In genomic region chrX:169685731-169686130, GRCm38 (mm10) we compare ENCODE assay signal across 9 mouse cellular contexts. TPM values are rescaled to one million over a fixed set of nuclear protein-coding genes. Genes with fewer than 3 reads are reported as not detected.
A peak's percentile ranks its signal among the peaks of the same experiment; 100 is the strongest.
DNase-seq lines count a peak whose midpoint lies in the region; ATAC-seq and TF ChIP-seq lines count a peak whose summit lies in the region.
"Had no signal": no experiment of that assay in that cellular context is flagged by ENCODE, and none has a peak within 500 bp of the region (broad histone marks: within the 10 kb centered on the region; RNA-seq: fewer than 3 reads in every experiment).

No protein-coding gene starts in this region.

- H3K4me2 ChIP-seq in kidney, embryonic 15.5 days: peak overlapping the region; percentile 53
- peak overlapping the region; percentile 13 for H3K4me2 ChIP-seq in intestine, embryonic 16.5 days (ENCODE audit: low read depth, low read length)
- peak overlapping the region; percentile 46; the same call in 1 of the 2 replicates for H3K4me2 ChIP-seq in midbrain, embryonic 15.5 days

- TF ChIP-seq POLR2A in embryonic fibroblast, embryonic 13.5 days (IDR thresholded peaks at IDR 0.05; ENCODE audit: low read depth, low read length): no peak

- no peak for DNase-seq in kidney, adult 11 months
- no peak for DNase-seq in layer of hippocampus, postnatal 10 days (ENCODE audit: low spot score in 2 of 2)
- DNase-seq in urinary bladder, adult 18-20 months (ENCODE audit: low spot score in 2 of 2): no peak
- no peak for DNase-seq in gastrocnemius, postnatal 4 days (ENCODE audit: low spot score in 2 of 2)

- H3K4me1 ChIP-seq in kidney, embryonic 15.5 days: no peaks in the 10 kb centered on the region
- no peaks in the 10 kb centered on the region for H3K4me1 ChIP-seq in embryonic fibroblast, embryonic 13.5 days (ENCODE audit: control insufficient read depth, insufficient read depth, low read length)
- no peaks in the 10 kb centered on the region for H3K4me1 ChIP-seq in intestine, embryonic 16.5 days (ENCODE audit: control insufficient read depth, insufficient read depth, low read length)
- H3K4me1 ChIP-seq in midbrain, embryonic 15.5 days: no peaks in the 10 kb centered on the region

- no peaks in the 10 kb centered on the region for H3K9me3 ChIP-seq in kidney, embryonic 15.5 days (replicated peaks)
- H3K9me3 ChIP-seq in intestine, embryonic 16.5 days (ENCODE audit: control insufficient read depth, low read length): no peaks in the 10 kb centered on the region
- H3K9me3 ChIP-seq in midbrain, embryonic 15.5 days: no peaks in the 10 kb centered on the region
- H3K9me3 ChIP-seq: G1E had no signal

- H3K4me3 ChIP-seq in kidney, embryonic 15.5 days (replicated peaks): peak overlapping the region; percentile 40
- H3K4me3 ChIP-seq in embryonic fibroblast, embryonic 13.5 days (ENCODE audit: insufficient read depth, low read length): peak overlapping the region; percentile 48
- H3K4me3 ChIP-seq in intestine, embryonic 16.5 days (ENCODE audit: low read length): peak overlapping the region; percentile 47
- no peak overlapping the region for H3K4me3 ChIP-seq in midbrain, embryonic 15.5 days

- 44% methylated on average over 8 of the region's 8 CpGs for WGBS in kidney, embryonic 15.5 days
- WGBS in intestine, embryonic 16.5 days: 18% methylated on average over 8 of the region's 8 CpGs
- WGBS in midbrain, embryonic 15.5 days: 38% methylated on average over 8 of the region's 8 CpGs

- no peak overlapping the region for H3K27ac ChIP-seq in kidney, embryonic 15.5 days
- H3K27ac ChIP-seq in embryonic fibroblast, embryonic 13.5 days (ENCODE audit: insufficient read depth, low read length): no peak overlapping the region
- no peak overlapping the region for H3K27ac ChIP-seq in intestine, embryonic 16.5 days (ENCODE audit: low read length)
- no peak overlapping the region for H3K27ac ChIP-seq in midbrain, embryonic 15.5 days

- H3K9ac ChIP-seq in kidney, embryonic 15.5 days: no peak overlapping the region
- H3K9ac ChIP-seq in intestine, embryonic 16.5 days (ENCODE audit: low read depth, low read length): peak overlapping the region; percentile 65; the same call in 1 of the 2 replicates
- no peak overlapping the region for H3K9ac ChIP-seq in midbrain, embryonic 15.5 days

- H3K27me3 ChIP-seq in kidney, embryonic 15.5 days: peaks cover 20% of the 10 kb centered on the region
- no peaks in the 10 kb centered on the region for H3K27me3 ChIP-seq in intestine, embryonic 16.5 days (replicated peaks; ENCODE audit: control insufficient read depth, insufficient read depth, low read length)
- peaks cover 9% of the 10 kb centered on the region; the same call in 1 of the 2 replicates for H3K27me3 ChIP-seq in midbrain, embryonic 15.5 days (replicated peaks)

- no peak for TF ChIP-seq CTCF in embryonic fibroblast, embryonic 13.5 days (IDR thresholded peaks at IDR 0.05; ENCODE audit: borderline replicate concordance, insufficient read depth, low read length)

- ATAC-seq in kidney, embryonic 15.5 days (replicated peaks; ENCODE audit: low FRiP score): no peak
- ATAC-seq in intestine, embryonic 16.5 days: no peak
- ATAC-seq in midbrain, embryonic 15.5 days (replicated peaks): no peak

- no peaks in the 10 kb centered on the region for H3K36me3 ChIP-seq in kidney, embryonic 15.5 days
- H3K36me3 ChIP-seq in intestine, embryonic 16.5 days (ENCODE audit: control insufficient read depth, insufficient read depth, low read length): no peaks in the 10 kb centered on the region
- no peaks in the 10 kb centered on the region for H3K36me3 ChIP-seq in midbrain, embryonic 15.5 days (replicated peaks)
- H3K36me3 ChIP-seq: G1E had no signal

RNA-seq across cellular contexts. Expression of gene Mid1, which starts 0.7 kb away (rescaled TPM):
- polyA plus RNA-seq in kidney, embryonic 15.5 days (2015; fragmentation: Nextera tagmentation; extraction: Ambion mirVana): 7.5 and 11.4 TPM in 2 replicates
- polyA plus RNA-seq in embryonic fibroblast, embryonic 13.5 days (2011; ENCODE audit: insufficient read length, low read depth, missing spikeins): 25.1 and 36.1 TPM in 2 replicates
- 3.0 and 3.5 TPM in 2 replicates for polyA plus RNA-seq in intestine, embryonic 16.5 days (2015; fragmentation: Nextera tagmentation; extraction: Ambion mirVana)
- 6.8 and 8.6 TPM in 2 replicates for polyA plus RNA-seq in midbrain, embryonic 15.5 days (2015; fragmentation: Nextera tagmentation; extraction: Ambion mirVana)
- 10 to 100 TPM; 35.1 to 37.1 TPM for total RNA-seq in layer of hippocampus, postnatal 10 days (2021)
- 10 to 100 TPM; 21.7 to 22.5 TPM for total RNA-seq in gastrocnemius, postnatal 4 days (2021)
